Mouse (Mus musculus) C2C12 (cell line): ENCODE measurements around the gene Gatm. TPM values are rescaled to one million over a fixed set of nuclear protein-coding genes. Genes with fewer than 3 reads are reported as not detected.

Source experiments
- H3K27me3 ChIP-seq: one replicate; pipeline ENCODE4 v1.6.1; 2011; ENCODE audit not compliant: control insufficient read depth, insufficient read depth, insufficient read length
- H3K36me3 ChIP-seq: one replicate; pipeline ENCODE4 v1.6.1; 2011; ENCODE audit not compliant: control insufficient read depth, insufficient read depth
- H3K4me3 ChIP-seq: one replicate; pipeline ENCODE4 v1.5.1; 2011; ENCODE audit warnings: mild to moderate bottlenecking, control low read depth; ENCODE audit not compliant: poor library complexity, insufficient read depth, severe bottlenecking
- H3K79me2 ChIP-seq: one replicate; pipeline ENCODE4 v1.6.1; 2011; ENCODE audit not compliant: control insufficient read depth, insufficient read depth
- H3K79me3 ChIP-seq: one replicate; pipeline ENCODE4 v1.6.1; 2011; ENCODE audit warnings: low read depth, control low read depth
- H3ac ChIP-seq: one replicate; pipeline ENCODE3; 2011; ENCODE audit warnings: low read depth; ENCODE audit not compliant: control insufficient read depth, insufficient read length
- CEBPB ChIP-seq: IDR thresholded peaks from one replicate; pipeline ENCODE4 v1.6.1; 2011; ENCODE audit warnings: low read depth, mild to moderate bottlenecking, control low read depth, moderate library complexity
- CTCF ChIP-seq: IDR thresholded peaks from one replicate; pipeline ENCODE4 v1.5.1; 2011; ENCODE audit not compliant: control insufficient read depth, insufficient read depth, insufficient read length
- FOSL1 ChIP-seq: IDR thresholded peaks from one replicate; pipeline ENCODE4 v1.8.0; 2011; ENCODE audit warnings: mild to moderate bottlenecking, low read length; ENCODE audit not compliant: poor library complexity, insufficient read depth, severe bottlenecking
- MAX ChIP-seq: IDR thresholded peaks from one replicate; pipeline ENCODE4 v1.6.1; 2011; ENCODE audit warnings: mild to moderate bottlenecking, control low read depth
- MYOD1 ChIP-seq: IDR thresholded peaks from one replicate; pipeline ENCODE4 v1.6.1; 2011; ENCODE audit warnings: low read depth; ENCODE audit not compliant: control insufficient read depth, insufficient read length
- MYOG ChIP-seq: IDR thresholded peaks from one replicate; pipeline ENCODE4 v1.6.1; 2011; ENCODE audit not compliant: control insufficient read depth, insufficient read length; ENCODE audit errors: extremely low read depth
- USF1 ChIP-seq: IDR thresholded peaks from one replicate; pipeline ENCODE4 v1.6.1; 2011; ENCODE audit warnings: low read depth, mild to moderate bottlenecking, control low read depth, moderate library complexity
- polyA plus RNA-seq: library from polyadenylated mRNA; unstranded; fragments of >200 nt; fragmentation: generic; extraction: Trizol; gene quantifications from one replicate; pipeline ENCODE4 v1.2.1, GENCODE M21; 2012; ENCODE audit warnings: missing spikeins

Gatm gene
- polyA plus RNA-seq, 1 experiment, result 24.7 TPM

DNA sequence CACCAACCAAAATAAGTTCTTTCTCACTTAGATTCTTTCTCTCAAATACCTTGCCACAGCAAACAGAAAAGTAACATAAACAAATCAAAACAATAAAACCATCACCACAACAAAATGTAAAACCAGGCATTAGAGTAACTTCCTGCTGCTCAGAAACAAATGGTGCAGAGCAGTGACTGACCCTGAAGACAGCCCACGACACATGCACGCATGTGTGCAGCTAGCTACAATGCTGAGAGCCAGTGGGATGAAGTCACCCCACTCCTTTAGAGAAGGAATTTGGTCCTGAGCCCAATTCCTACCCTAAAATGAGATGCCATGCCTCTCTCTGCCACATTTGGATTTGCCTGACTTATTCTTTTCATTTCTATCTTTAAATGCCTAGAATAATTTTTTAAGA lies 9.7 kb downstream of the Gatm start:
- H3K36me3 ChIP-seq, result peaks cover 14% of the 10 kb centered on the region
- no peak for TF ChIP-seq CEBPB
- TF ChIP-seq MYOG, result no peak
- TF ChIP-seq MAX, result no peak
- no peak for TF ChIP-seq USF1
- TF ChIP-seq MYOD1, result no peak
- TF ChIP-seq CTCF, result no peak
- no peak for TF ChIP-seq FOSL1
- no peaks in the 10 kb centered on the region for H3K27me3 ChIP-seq
- no peak overlapping the region for H3K4me3 ChIP-seq
- no peaks in the 10 kb centered on the region for H3K79me2 ChIP-seq
- no peaks in the 10 kb centered on the region for H3K79me3 ChIP-seq
- no peak overlapping the region for H3ac ChIP-seq

DNA sequence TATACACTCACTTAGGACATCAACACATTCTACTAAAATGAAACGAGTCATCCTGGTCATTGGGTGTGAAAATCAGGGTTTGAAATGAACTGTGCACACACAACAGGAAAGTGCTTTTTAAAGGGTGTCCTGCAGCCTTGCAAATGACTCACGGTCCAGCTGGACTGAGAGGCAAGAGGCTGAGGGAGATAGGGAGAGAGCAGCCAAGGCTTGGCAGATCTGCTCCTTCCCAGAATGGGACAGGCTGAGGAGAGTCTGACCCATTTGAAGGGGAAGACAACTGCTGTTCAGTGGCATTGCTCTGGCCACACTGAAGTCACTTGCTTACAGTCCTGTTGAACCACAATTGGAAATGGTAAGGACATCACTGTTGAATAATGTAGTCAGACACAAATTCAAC lies 11.4 kb downstream of the Gatm start:
- Histone ChIP-seq H3K79me2 (no peaks in the 10 kb centered on the region), H3K79me3 (no peaks in the 10 kb centered on the region), H3K36me3 (peaks cover 14% of the 10 kb centered on the region), H3K27me3 (no peaks in the 10 kb centered on the region), H3ac (no peak overlapping the region), H3K4me3 (no peak overlapping the region)
- no peak for TF ChIP-seq FOSL1
- no peak for TF ChIP-seq CTCF
- TF ChIP-seq MYOD1, result no peak
- no peak for TF ChIP-seq MAX
- no peak for TF ChIP-seq MYOG
- TF ChIP-seq USF1, result no peak
- TF ChIP-seq CEBPB, result no peak

DNA sequence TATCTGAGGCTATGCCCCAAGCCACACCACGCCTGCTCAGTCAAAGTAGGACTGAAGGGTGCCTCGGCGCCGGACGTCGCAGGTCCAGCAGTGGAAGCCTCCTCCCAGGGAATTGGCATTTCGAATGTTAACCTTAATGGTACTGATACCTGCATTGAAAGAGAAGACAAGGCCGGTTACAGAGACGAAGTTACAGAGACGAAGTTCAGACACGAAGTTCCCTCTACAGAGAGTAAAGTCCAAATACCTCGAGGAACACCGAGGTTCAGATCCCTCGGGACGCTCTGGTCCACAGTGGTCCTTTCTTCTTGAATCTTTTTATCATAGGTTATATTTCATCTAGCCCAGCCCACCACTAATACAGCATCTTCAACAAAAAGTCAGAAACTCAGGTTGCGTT lies 15.6 kb downstream of the Gatm start:
- Histone ChIP-seq H3K79me3 (no peaks in the 10 kb centered on the region), H3K36me3 (peaks cover 14% of the 10 kb centered on the region), H3ac (no peak overlapping the region), H3K4me3 (no peak overlapping the region), H3K79me2 (no peaks in the 10 kb centered on the region), H3K27me3 (no peaks in the 10 kb centered on the region)
- TF ChIP-seq CTCF, result no peak
- TF ChIP-seq CEBPB, result no peak
- TF ChIP-seq MAX, result no peak

DNA sequence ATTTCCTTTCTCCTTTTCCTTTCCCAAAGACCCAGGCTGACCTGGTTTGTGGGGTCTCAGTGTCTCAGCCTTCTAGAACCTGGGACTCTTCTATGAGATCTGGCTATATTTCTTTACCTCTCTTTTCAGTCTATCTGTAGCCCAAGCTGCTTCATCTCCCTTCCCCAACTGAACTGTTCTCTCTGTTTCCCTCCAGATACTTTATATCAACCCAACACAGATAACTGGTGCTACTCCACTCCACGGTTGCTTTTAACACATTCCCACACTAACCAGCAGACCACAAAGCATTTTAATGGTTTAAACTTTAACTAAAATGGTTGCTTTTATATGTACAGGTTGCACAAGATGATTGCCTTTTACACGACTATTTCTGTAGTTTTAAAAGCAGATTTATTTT lies 19.9 kb downstream of the Gatm start:
- Histone ChIP-seq H3K27me3 (no peaks in the 10 kb centered on the region), H3K79me3 (no peaks in the 10 kb centered on the region)
- TF ChIP-seq CEBPB, result no peak
- no peak for TF ChIP-seq CTCF
- TF ChIP-seq MAX, result no peak
- TF ChIP-seq FOSL1, result no peak
- no peak for TF ChIP-seq USF1
- TF ChIP-seq MYOG, result no peak
- TF ChIP-seq MYOD1, result no peak

DNA sequence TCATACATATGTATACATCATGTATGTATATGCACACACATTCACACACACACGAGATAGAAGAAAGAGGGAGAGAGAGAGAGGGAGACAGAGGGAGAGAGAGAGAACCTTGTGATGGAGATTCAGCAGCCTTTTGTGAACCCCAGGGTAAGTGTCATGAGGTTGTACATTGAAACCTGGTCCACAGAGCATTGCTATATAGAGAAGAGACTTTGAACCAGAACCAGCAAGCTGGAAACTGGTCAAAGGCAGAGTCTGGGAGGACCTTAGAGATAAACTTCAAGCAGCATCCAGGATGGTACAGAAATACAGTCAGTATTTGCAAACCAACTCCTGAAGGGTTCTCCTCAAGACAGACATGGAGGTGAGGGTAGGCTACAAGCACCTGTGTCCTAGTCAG lies 20.8 kb downstream of the Gatm start:
- TF ChIP-seq MYOG (no peak), CTCF (no peak), MYOD1 (no peak), FOSL1 (no peak), MAX (no peak), USF1 (no peak), CEBPB (no peak)
- no peaks in the 10 kb centered on the region for H3K79me2 ChIP-seq
- no peak overlapping the region for H3ac ChIP-seq
- no peaks in the 10 kb centered on the region for H3K27me3 ChIP-seq
- no peaks in the 10 kb centered on the region for H3K79me3 ChIP-seq
- no peaks in the 10 kb centered on the region for H3K36me3 ChIP-seq
- H3K4me3 ChIP-seq, result no peak overlapping the region

More for the DNA sequence above, 19.9 kb downstream of the Gatm start:
- H3ac ChIP-seq, result no peak overlapping the region
- no peaks in the 10 kb centered on the region for H3K36me3 ChIP-seq
- H3K79me2 ChIP-seq, result no peaks in the 10 kb centered on the region
- no peak overlapping the region for H3K4me3 ChIP-seq

DNA sequence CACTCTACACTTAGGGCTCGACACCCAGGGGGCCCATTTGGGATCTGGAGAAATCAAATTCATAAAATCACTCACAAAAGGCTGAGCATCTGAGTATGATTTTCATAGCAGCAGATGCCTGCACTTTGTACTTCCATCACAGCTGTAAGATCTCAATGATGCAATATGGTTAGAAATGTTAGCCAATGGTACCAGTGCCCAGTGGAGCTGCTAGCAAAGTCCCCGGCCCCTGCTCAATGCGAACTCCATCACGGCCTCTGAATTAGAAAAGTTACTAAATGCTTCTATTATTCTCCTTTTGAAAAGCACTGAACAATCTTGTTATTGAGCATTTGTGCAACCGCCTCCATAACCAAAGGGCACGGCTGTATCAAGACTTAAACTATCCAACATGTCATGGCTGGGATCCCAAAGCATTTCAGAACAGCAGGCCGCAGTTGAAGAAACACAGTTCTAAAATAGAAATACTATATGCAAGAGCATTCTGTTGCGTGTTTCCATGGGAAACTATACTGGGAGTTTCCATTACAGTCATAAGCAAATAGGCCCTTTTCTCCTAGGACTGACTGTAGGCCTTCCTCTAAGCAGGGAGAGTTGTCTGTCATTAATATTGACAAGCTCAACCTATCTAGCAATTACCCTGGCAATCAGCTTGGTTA lies 23.1 kb downstream of the Gatm start:
- H3ac ChIP-seq, result no peak overlapping the region
- H3K36me3 ChIP-seq, result no peaks in the 10 kb centered on the region
- TF ChIP-seq FOSL1 (no peak), MYOD1 (no peak), MYOG (no peak), CTCF (no peak), MAX (no peak), USF1 (no peak), CEBPB (no peak)
- no peaks in the 10 kb centered on the region for H3K79me3 ChIP-seq
- no peaks in the 10 kb centered on the region for H3K27me3 ChIP-seq
- no peak overlapping the region for H3K4me3 ChIP-seq
- H3K79me2 ChIP-seq, result no peaks in the 10 kb centered on the region
